Mouse (Mus musculus): ENCODE data around the gene Clec1b. TPM values are rescaled to one million over a fixed set of nuclear protein-coding genes. Genes with fewer than 3 reads are reported as not detected.

The Clec1b gene
- polyA plus RNA-seq, 1 experiment from 2014 or later: 1.9 TPM

DNA sequence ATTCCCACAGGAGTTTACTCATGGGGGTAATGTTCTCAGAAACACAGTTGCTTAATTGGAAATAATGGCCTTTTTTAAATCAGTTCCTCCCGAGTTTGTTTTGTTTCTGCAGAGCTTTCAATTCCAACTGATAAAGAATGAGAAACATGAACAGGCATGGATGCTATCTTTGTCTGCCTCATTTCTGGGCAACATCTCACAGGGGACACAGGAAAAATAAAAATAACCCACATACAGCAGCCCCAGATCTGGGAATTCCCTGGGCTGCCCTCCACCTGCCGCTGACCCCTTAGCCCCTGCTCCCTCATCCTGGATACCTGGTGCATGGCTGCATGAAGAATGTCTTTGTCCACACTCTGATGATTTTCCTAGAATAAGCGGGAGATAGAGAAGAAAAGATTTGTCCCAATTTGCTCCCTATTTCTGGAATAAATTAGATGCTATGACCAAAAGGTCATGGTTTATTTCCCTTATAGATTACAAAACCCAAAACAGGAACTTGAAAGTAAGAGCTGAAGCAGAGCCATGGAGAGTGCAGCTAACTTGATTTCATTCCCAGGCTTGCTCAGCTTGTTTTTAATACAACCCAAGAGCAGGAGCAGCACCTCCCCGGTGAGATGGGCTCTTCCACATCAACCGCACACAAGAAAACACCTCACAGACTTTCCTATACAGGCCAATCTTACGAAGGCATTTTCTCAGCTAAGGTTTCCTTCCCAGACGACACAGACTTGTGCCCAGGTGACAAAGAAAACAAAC, 27.5 kb upstream of the Clec1b start:
- ATAC-seq (ENCODE audit: low FRiP score, low TSS enrichment): no peak
- no peaks in the 10 kb centered on the region for H3K4me1 ChIP-seq (ENCODE audit: control insufficient read depth, insufficient read depth, low read length)
- H3K36me3 ChIP-seq (ENCODE audit: control insufficient read depth, insufficient read depth, low read length): no peaks in the 10 kb centered on the region
- no peak overlapping the region for H3K4me3 ChIP-seq (replicated peaks; ENCODE audit: low read depth, low read length)
- H3K9ac ChIP-seq (replicated peaks; ENCODE audit: low read length): no peak overlapping the region
- no peak overlapping the region for H3K4me2 ChIP-seq (ENCODE audit: low read length)
- no peak overlapping the region for H3K27ac ChIP-seq (replicated peaks; ENCODE audit: low read depth, low read length)
- H3K9me3 ChIP-seq (ENCODE audit: control insufficient read depth, low read length): no peaks in the 10 kb centered on the region
- no peaks in the 10 kb centered on the region for H3K27me3 ChIP-seq (ENCODE audit: control insufficient read depth, insufficient read depth, low read length)
- 78% methylated on average over 7 of the region's 7 CpGs for WGBS
- no peak for DNase-seq

DNA sequence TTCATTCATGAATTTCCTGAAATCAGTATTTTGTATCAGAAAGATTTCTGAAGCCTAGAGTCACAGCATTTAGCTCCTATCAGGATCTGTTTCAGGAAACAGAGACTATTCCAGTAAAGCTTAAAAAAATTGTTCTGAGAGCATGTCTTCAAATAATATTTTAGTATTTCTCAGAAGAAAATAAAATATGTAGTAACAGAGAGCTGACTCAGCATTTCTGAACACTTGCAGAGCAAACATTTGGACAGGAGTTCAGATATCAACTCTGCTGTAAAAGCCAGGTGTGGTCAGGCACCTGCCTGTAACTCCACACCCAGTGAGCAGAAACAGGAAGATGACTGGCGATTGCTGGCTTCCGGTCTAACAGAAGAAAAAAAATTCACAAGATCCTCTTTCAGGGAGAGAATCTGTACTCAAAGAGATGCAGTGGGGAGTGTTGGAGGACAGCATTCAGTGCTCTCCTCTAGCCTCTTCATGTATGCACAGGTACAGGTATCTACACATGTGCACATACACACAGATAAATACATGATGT, 22.1 kb upstream of the Clec1b start:
- WGBS: 87% methylated on average over 2 of the region's 2 CpGs
- ATAC-seq (ENCODE audit: low FRiP score, low TSS enrichment): no peak
- H3K36me3 ChIP-seq (ENCODE audit: control insufficient read depth, insufficient read depth, low read length): no peaks in the 10 kb centered on the region
- no peaks in the 10 kb centered on the region for H3K27me3 ChIP-seq (ENCODE audit: control insufficient read depth, insufficient read depth, low read length)
- peaks cover 6% of the 10 kb centered on the region; the same call in 1 of the 2 replicates for H3K9me3 ChIP-seq (ENCODE audit: control insufficient read depth, low read length)
- no peaks in the 10 kb centered on the region for H3K4me1 ChIP-seq (ENCODE audit: control insufficient read depth, insufficient read depth, low read length)
- H3K4me3 ChIP-seq (replicated peaks; ENCODE audit: low read depth, low read length): no peak overlapping the region
- H3K4me2 ChIP-seq (ENCODE audit: low read length): no peak overlapping the region
- no peak overlapping the region for H3K9ac ChIP-seq (replicated peaks; ENCODE audit: low read length)
- DNase-seq: no peak
- no peak overlapping the region for H3K27ac ChIP-seq (replicated peaks; ENCODE audit: low read depth, low read length)

DNA sequence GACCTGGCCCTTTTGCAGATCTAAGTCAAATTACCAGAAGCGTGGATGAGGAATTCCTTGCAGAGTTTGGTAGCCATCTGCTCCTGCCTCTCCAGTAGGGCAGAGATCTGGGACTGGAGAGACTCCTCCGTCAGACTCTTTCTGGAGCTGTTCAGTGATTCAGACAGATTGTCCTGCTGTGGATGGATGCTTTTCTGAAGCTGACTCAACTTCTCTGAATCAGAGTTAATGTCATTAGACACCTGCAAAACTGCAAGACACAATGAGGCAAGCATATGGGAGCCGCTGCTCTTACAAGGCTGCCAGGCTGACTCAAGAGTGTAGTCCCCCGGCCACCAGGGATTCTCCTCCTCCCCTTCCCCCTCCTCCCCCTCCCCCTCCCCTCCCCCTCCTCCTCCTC, 16.6 kb upstream of the Clec1b start:
- H3K4me1 ChIP-seq (ENCODE audit: control insufficient read depth, insufficient read depth, low read length): no peaks in the 10 kb centered on the region
- no peaks in the 10 kb centered on the region for H3K27me3 ChIP-seq (ENCODE audit: control insufficient read depth, insufficient read depth, low read length)
- no peak overlapping the region for H3K4me3 ChIP-seq (replicated peaks; ENCODE audit: low read depth, low read length)
- no peak for ATAC-seq (ENCODE audit: low FRiP score, low TSS enrichment)
- no peak overlapping the region for H3K4me2 ChIP-seq (ENCODE audit: low read length)
- no peak overlapping the region for H3K9ac ChIP-seq (replicated peaks; ENCODE audit: low read length)
- 58% methylated on average over 4 of the region's 4 CpGs for WGBS
- H3K9me3 ChIP-seq (ENCODE audit: control insufficient read depth, low read length): peaks cover 6% of the 10 kb centered on the region; the same call in 1 of the 2 replicates
- no peak for DNase-seq
- no peaks in the 10 kb centered on the region for H3K36me3 ChIP-seq (ENCODE audit: control insufficient read depth, insufficient read depth, low read length)
- H3K27ac ChIP-seq (replicated peaks; ENCODE audit: low read depth, low read length): no peak overlapping the region

DNA sequence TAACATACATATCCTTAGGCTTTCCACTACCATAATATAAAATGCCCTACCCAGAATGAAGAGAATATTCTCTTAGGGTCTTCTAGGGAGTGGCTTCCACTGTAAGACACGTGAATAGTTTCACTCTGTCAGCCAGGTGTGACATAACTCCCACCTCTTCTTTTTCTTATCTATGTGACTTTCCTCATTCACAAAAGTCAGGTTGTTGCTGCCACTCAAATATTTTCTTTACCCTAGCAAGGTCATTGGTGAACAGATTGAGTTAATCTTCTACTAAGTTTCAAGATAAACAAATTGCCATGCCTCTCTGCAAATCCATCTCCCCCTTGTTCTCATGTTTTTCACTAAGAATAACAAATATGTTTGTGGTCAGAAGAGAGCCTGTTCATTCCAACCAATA, 15.4 kb upstream of the Clec1b start:
- Histone ChIP-seq H3K4me1 (ENCODE audit: control insufficient read depth, insufficient read depth, low read length) (no peaks in the 10 kb centered on the region), H3K36me3 (ENCODE audit: control insufficient read depth, insufficient read depth, low read length) (no peaks in the 10 kb centered on the region), H3K27me3 (ENCODE audit: control insufficient read depth, insufficient read depth, low read length) (no peaks in the 10 kb centered on the region), H3K4me2 (ENCODE audit: low read length) (no peak overlapping the region), H3K9me3 (ENCODE audit: control insufficient read depth, low read length) (no peaks in the 10 kb centered on the region), H3K4me3 (replicated peaks; ENCODE audit: low read depth, low read length) (no peak overlapping the region), H3K9ac (replicated peaks; ENCODE audit: low read length) (no peak overlapping the region), H3K27ac (replicated peaks; ENCODE audit: low read depth, low read length) (no peak overlapping the region)
- ATAC-seq (ENCODE audit: low FRiP score, low TSS enrichment) (no peak), DNase-seq (no peak)
- 70% methylated on average over 1 of the region's 1 CpGs for WGBS

DNA sequence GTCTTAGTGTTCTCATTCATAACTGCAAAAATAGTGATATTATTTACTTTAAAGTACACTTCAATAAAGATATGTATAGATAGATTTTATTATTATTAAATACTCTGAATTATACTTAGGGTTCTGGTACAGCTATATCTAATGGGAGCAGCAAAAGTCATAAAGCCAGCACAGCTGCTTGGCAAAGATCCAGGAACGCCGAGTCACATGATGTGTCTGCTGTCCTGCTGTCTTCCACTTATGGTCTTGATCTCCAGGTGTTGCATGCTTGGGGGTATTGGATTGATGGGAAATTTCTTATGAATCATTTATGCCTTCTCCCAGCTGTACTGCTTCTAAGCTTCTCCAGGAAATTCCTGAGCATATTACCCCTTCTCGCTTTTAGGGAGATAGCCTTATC, 13.6 kb upstream of the Clec1b start:
- Histone ChIP-seq H3K4me1 (ENCODE audit: control insufficient read depth, insufficient read depth, low read length) (no peaks in the 10 kb centered on the region), H3K9ac (replicated peaks; ENCODE audit: low read length) (no peak overlapping the region), H3K4me3 (replicated peaks; ENCODE audit: low read depth, low read length) (no peak overlapping the region), H3K27me3 (ENCODE audit: control insufficient read depth, insufficient read depth, low read length) (no peaks in the 10 kb centered on the region), H3K36me3 (ENCODE audit: control insufficient read depth, insufficient read depth, low read length) (no peaks in the 10 kb centered on the region), H3K9me3 (ENCODE audit: control insufficient read depth, low read length) (no peaks in the 10 kb centered on the region), H3K27ac (replicated peaks; ENCODE audit: low read depth, low read length) (no peak overlapping the region), H3K4me2 (ENCODE audit: low read length) (no peak overlapping the region)
- no peak for DNase-seq
- ATAC-seq (ENCODE audit: low FRiP score, low TSS enrichment): no peak
- 94% methylated on average over 3 of the region's 3 CpGs for WGBS

- 77% methylated on average over 4 of the region's 4 CpGs for WGBS
- no peak overlapping the region for H3K9ac ChIP-seq (replicated peaks; ENCODE audit: low read length)
- no peak overlapping the region for H3K4me2 ChIP-seq (ENCODE audit: low read length)
- H3K4me3 ChIP-seq (replicated peaks; ENCODE audit: low read depth, low read length): no peak overlapping the region
- no peaks in the 10 kb centered on the region for H3K27me3 ChIP-seq (ENCODE audit: control insufficient read depth, insufficient read depth, low read length)
- ATAC-seq (ENCODE audit: low FRiP score, low TSS enrichment) (no peak), DNase-seq (no peak)
- no peak overlapping the region for H3K27ac ChIP-seq (replicated peaks; ENCODE audit: low read depth, low read length)
- H3K9me3 ChIP-seq (ENCODE audit: control insufficient read depth, low read length): no peaks in the 10 kb centered on the region
- no peaks in the 10 kb centered on the region for H3K4me1 ChIP-seq (ENCODE audit: control insufficient read depth, insufficient read depth, low read length)
- H3K36me3 ChIP-seq (ENCODE audit: control insufficient read depth, insufficient read depth, low read length): no peaks in the 10 kb centered on the region
These were observed 12.1 kb upstream of the Clec1b start for GRCm38 (mm10) chr6:129385000-129385399.

- H3K27ac ChIP-seq (replicated peaks; ENCODE audit: low read depth, low read length): no peak within 1 kb of the TSS
- H3K9ac ChIP-seq (replicated peaks; ENCODE audit: low read length): no peak within 1 kb of the TSS
- no peaks in the 10 kb centered on the region for H3K27me3 ChIP-seq (ENCODE audit: control insufficient read depth, insufficient read depth, low read length)
- H3K9me3 ChIP-seq (ENCODE audit: control insufficient read depth, low read length): no peaks in the 10 kb centered on the region
- DNase-seq: no peak
- no peaks in the 10 kb centered on the region for H3K4me1 ChIP-seq (ENCODE audit: control insufficient read depth, insufficient read depth, low read length)
- H3K4me2 ChIP-seq (ENCODE audit: low read length): no peak within 1 kb of the TSS
- no peak within 1 kb of the TSS for H3K4me3 ChIP-seq (replicated peaks; ENCODE audit: low read depth, low read length)
- no peaks in the 10 kb centered on the region for H3K36me3 ChIP-seq (ENCODE audit: control insufficient read depth, insufficient read depth, low read length)
- ATAC-seq (ENCODE audit: low FRiP score, low TSS enrichment): no peak
- 84% methylated on average over 2 of the region's 2 CpGs for whole genome bisulfite sequencing
These were observed 11.3 kb upstream of the Clec1b start, which contains the start of gene Clec12b for GRCm38 (mm10) chr6:129385774-129386173. Gene Clec12b, minus strand, starts transcription at chr6:129385874.

- Histone ChIP-seq H3K9ac (replicated peaks; ENCODE audit: low read length) (no peak overlapping the region), H3K27ac (replicated peaks; ENCODE audit: low read depth, low read length) (no peak overlapping the region), H3K27me3 (ENCODE audit: control insufficient read depth, insufficient read depth, low read length) (no peaks in the 10 kb centered on the region), H3K9me3 (ENCODE audit: control insufficient read depth, low read length) (no peaks in the 10 kb centered on the region), H3K4me1 (ENCODE audit: control insufficient read depth, insufficient read depth, low read length) (no peaks in the 10 kb centered on the region), H3K4me3 (replicated peaks; ENCODE audit: low read depth, low read length) (no peak overlapping the region), H3K4me2 (ENCODE audit: low read length) (no peak overlapping the region), H3K36me3 (ENCODE audit: control insufficient read depth, insufficient read depth, low read length) (no peaks in the 10 kb centered on the region)
- peak; percentile 72 for DNase-seq
- 32% methylated on average over 2 of the region's 2 CpGs for WGBS
- no peak; the same call in 1 of the 2 replicates for ATAC-seq (ENCODE audit: low FRiP score, low TSS enrichment)
These were observed 3.9 kb upstream of the Clec1b start for GRCm38 (mm10) chr6:129393087-129393720.

GRCm38 (mm10) chr6:129393732-129394131, 3.4 kb upstream of the Clec1b start:
- H3K9me3 ChIP-seq (ENCODE audit: control insufficient read depth, low read length): no peaks in the 10 kb centered on the region
- H3K9ac ChIP-seq (replicated peaks; ENCODE audit: low read length): no peak overlapping the region
- H3K4me3 ChIP-seq (replicated peaks; ENCODE audit: low read depth, low read length): no peak overlapping the region
- H3K27ac ChIP-seq (replicated peaks; ENCODE audit: low read depth, low read length): no peak overlapping the region
- no peaks in the 10 kb centered on the region for H3K4me1 ChIP-seq (ENCODE audit: control insufficient read depth, insufficient read depth, low read length)
- H3K27me3 ChIP-seq (ENCODE audit: control insufficient read depth, insufficient read depth, low read length): no peaks in the 10 kb centered on the region
- 84% methylated on average over 6 of the region's 6 CpGs for WGBS
- no peak for DNase-seq
- peak; percentile 46 for ATAC-seq (ENCODE audit: low FRiP score, low TSS enrichment)
- no peak overlapping the region for H3K4me2 ChIP-seq (ENCODE audit: low read length)
- H3K36me3 ChIP-seq (ENCODE audit: control insufficient read depth, insufficient read depth, low read length): no peaks in the 10 kb centered on the region

Measured in midbrain, embryonic 14.5 days (tissue).